Mouse (Mus musculus) cerebellum, adult 2 months (tissue): ENCODE results near the gene Cops7a.

Experiments used
- CTCF ChIP-seq: fragments of 200-500 bp; IDR thresholded peaks from 2 replicates; pipeline ENCODE4 v1.5.1; 2011; ENCODE audit warnings: low read depth, mild to moderate bottlenecking, control low read depth, low read length, moderate library complexity, borderline replicate concordance; ENCODE audit not compliant: insufficient read depth
- POLR2A ChIP-seq: fragments of 200-500 bp; IDR thresholded peaks from 2 replicates; pipeline ENCODE4 v1.6.1; 2011; ENCODE audit warnings: low read length, control low read depth, borderline replicate concordance; ENCODE audit not compliant: insufficient read depth

DNA sequence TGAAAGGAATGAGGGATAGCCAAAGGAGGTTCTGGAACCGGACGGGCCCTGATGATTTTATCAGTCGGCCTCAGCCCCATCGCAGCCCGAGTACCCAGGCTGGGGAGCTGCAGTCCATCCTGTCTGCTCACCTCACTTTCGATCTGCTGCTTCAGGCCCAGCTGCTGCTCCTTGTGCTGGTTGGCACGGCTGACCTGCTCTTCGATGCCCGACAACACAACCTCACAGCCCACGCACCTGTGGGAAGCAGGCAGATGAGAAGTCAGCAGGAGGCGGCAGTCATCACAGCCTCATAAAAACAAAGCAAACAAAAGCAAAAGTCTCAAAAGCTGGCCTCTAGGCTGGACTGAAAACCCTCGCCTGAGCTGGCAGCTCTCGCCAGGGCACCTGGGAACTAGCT is 5.4 kb downstream of the Cops7a start:
- TF ChIP-seq POLR2A (no peak), CTCF (no peak)
